Mouse (Mus musculus) C2C12 (cell line): ENCODE measurements around the gene Samd5. TPM values are rescaled to one million over a fixed set of nuclear protein-coding genes. Genes with fewer than 3 reads are reported as not detected.

Experiments
- H3K27me3 ChIP-seq: one replicate; pipeline ENCODE4 v1.6.1; 2011; ENCODE audit not compliant: control insufficient read depth, insufficient read depth, insufficient read length
- H3K36me3 ChIP-seq: one replicate; pipeline ENCODE4 v1.6.1; 2011; ENCODE audit not compliant: control insufficient read depth, insufficient read depth
- H3K4me3 ChIP-seq: one replicate; pipeline ENCODE4 v1.5.1; 2011; ENCODE audit warnings: mild to moderate bottlenecking, control low read depth; ENCODE audit not compliant: poor library complexity, insufficient read depth, severe bottlenecking
- H3K79me2 ChIP-seq: one replicate; pipeline ENCODE4 v1.6.1; 2011; ENCODE audit not compliant: control insufficient read depth, insufficient read depth
- H3K79me3 ChIP-seq: one replicate; pipeline ENCODE4 v1.6.1; 2011; ENCODE audit warnings: low read depth, control low read depth
- H3ac ChIP-seq: one replicate; pipeline ENCODE3; 2011; ENCODE audit warnings: low read depth; ENCODE audit not compliant: control insufficient read depth, insufficient read length
- CEBPB ChIP-seq: IDR thresholded peaks from one replicate; pipeline ENCODE4 v1.6.1; 2011; ENCODE audit warnings: low read depth, mild to moderate bottlenecking, control low read depth, moderate library complexity
- CTCF ChIP-seq: IDR thresholded peaks from one replicate; pipeline ENCODE4 v1.5.1; 2011; ENCODE audit not compliant: control insufficient read depth, insufficient read depth, insufficient read length
- FOSL1 ChIP-seq: IDR thresholded peaks from one replicate; pipeline ENCODE4 v1.8.0; 2011; ENCODE audit warnings: mild to moderate bottlenecking, low read length; ENCODE audit not compliant: poor library complexity, insufficient read depth, severe bottlenecking
- MAX ChIP-seq: IDR thresholded peaks from one replicate; pipeline ENCODE4 v1.6.1; 2011; ENCODE audit warnings: mild to moderate bottlenecking, control low read depth
- MYOD1 ChIP-seq: IDR thresholded peaks from one replicate; pipeline ENCODE4 v1.6.1; 2011; ENCODE audit warnings: low read depth; ENCODE audit not compliant: control insufficient read depth, insufficient read length
- MYOG ChIP-seq: IDR thresholded peaks from one replicate; pipeline ENCODE4 v1.6.1; 2011; ENCODE audit not compliant: control insufficient read depth, insufficient read length; ENCODE audit errors: extremely low read depth
- USF1 ChIP-seq: IDR thresholded peaks from one replicate; pipeline ENCODE4 v1.6.1; 2011; ENCODE audit warnings: low read depth, mild to moderate bottlenecking, control low read depth, moderate library complexity
- long read RNA-seq, 2 experiments: library from polyadenylated mRNA; unstranded; transcript quantifications; one replicate each; pipeline ENCODE4 v2.0.0; 2019 to 2020
- polyA plus RNA-seq: library from polyadenylated mRNA; unstranded; fragments of >200 nt; fragmentation: generic; extraction: Trizol; gene quantifications from one replicate; pipeline ENCODE4 v1.2.1, GENCODE M21; 2012; ENCODE audit warnings: missing spikeins

Gene Samd5
- polyA plus RNA-seq = not detected
- long read RNA-seq, experiment 1 = 0 reads
- long read RNA-seq, experiment 2 = 0 reads

- TF ChIP-seq FOSL1 (no peak), MAX (no peak), USF1 (no peak), CTCF (no peak), MYOG (no peak), CEBPB (no peak), MYOD1 (no peak)
- Histone ChIP-seq H3K36me3 (no peaks in the 10 kb centered on the region), H3K79me2 (no peaks in the 10 kb centered on the region), H3K27me3 (peaks cover 20% of the 10 kb centered on the region), H3K79me3 (no peaks in the 10 kb centered on the region), H3ac (no peak within 1 kb of the TSS), H3K4me3 (no peak within 1 kb of the TSS)
These were observed at the start of gene Samd5 for GRCm38 (mm10) chr10:9674561-9675521. TSS of gene Samd5 (minus strand) at chr10:9675208.

- H3ac ChIP-seq = no peak overlapping the region
These were observed 47.7 kb upstream of the Samd5 start for GRCm38 (mm10) chr10:9722519-9723303.

GRCm38 (mm10) chr10:9720027-9720426 lies 45.0 kb upstream of the Samd5 start:
- Histone ChIP-seq H3K79me2 (no peaks in the 10 kb centered on the region), H3K27me3 (no peaks in the 10 kb centered on the region), H3ac (no peak overlapping the region), H3K36me3 (no peaks in the 10 kb centered on the region), H3K79me3 (no peaks in the 10 kb centered on the region), H3K4me3 (no peak overlapping the region)
- TF ChIP-seq CEBPB (no peak), CTCF (no peak), FOSL1 (no peak), MAX (no peak), USF1 (no peak), MYOD1 (no peak), MYOG (no peak)

More at GRCm38 (mm10) chr10:9722519-9723303, 47.7 kb upstream of the Samd5 start:
- no peaks in the 10 kb centered on the region for H3K79me2 ChIP-seq
- no peaks in the 10 kb centered on the region for H3K79me3 ChIP-seq
- no peaks in the 10 kb centered on the region for H3K27me3 ChIP-seq
- TF ChIP-seq CEBPB (no peak), MYOD1 (no peak), CTCF (no peak), MYOG (no peak), FOSL1 (no peak), USF1 (no peak), MAX (no peak)
- H3K4me3 ChIP-seq = no peak overlapping the region
- no peaks in the 10 kb centered on the region for H3K36me3 ChIP-seq

GRCm38 (mm10) chr10:9718086-9718485 lies 43.1 kb upstream of the Samd5 start:
- H3K36me3 ChIP-seq = no peaks in the 10 kb centered on the region
- H3K79me3 ChIP-seq = no peaks in the 10 kb centered on the region
- no peaks in the 10 kb centered on the region for H3K79me2 ChIP-seq
- no peak overlapping the region for H3K4me3 ChIP-seq
- H3ac ChIP-seq = no peak overlapping the region
- no peak for TF ChIP-seq CTCF
- TF ChIP-seq CEBPB = no peak
- no peak for TF ChIP-seq MYOD1
- no peak for TF ChIP-seq MYOG
- no peak for TF ChIP-seq MAX
- H3K27me3 ChIP-seq = no peaks in the 10 kb centered on the region

- no peaks in the 10 kb centered on the region for H3K79me3 ChIP-seq
- no peaks in the 10 kb centered on the region for H3K27me3 ChIP-seq
- no peaks in the 10 kb centered on the region for H3K79me2 ChIP-seq
- H3K36me3 ChIP-seq = no peaks in the 10 kb centered on the region
- no peak overlapping the region for H3K4me3 ChIP-seq
- H3ac ChIP-seq = no peak overlapping the region
- TF ChIP-seq MYOD1 (no peak), MYOG (no peak), CTCF (no peak), USF1 (no peak), FOSL1 (no peak), CEBPB (no peak), MAX (no peak)
These were observed 29.9 kb upstream of the Samd5 start for GRCm38 (mm10) chr10:9704956-9705355.
